ENCODE assay signal across 8 mouse cellular contexts in genomic region chr19:37814089-37815073, GRCm38 (mm10).
DNase-seq lines count a peak whose midpoint lies in the region; ATAC-seq lines count a peak whose summit lies in the region.

No protein-coding gene starts in this region.

- peaks cover 11% of the 10 kb centered on the region for H3K4me1 ChIP-seq in intestine, embryonic 14.5 days (replicated peaks; ENCODE audit: control insufficient read depth, insufficient read depth, low read length)
- H3K4me1 ChIP-seq in liver, embryonic 15.5 days (replicated peaks): no peaks in the 10 kb centered on the region

- H3K4me3 ChIP-seq in intestine, embryonic 14.5 days (ENCODE audit: low read depth, low read length): no peak overlapping the region
- H3K4me3 ChIP-seq in liver, embryonic 15.5 days (replicated peaks): no peak overlapping the region

- H3K4me2 ChIP-seq in intestine, embryonic 14.5 days (ENCODE audit: low read length): peak overlapping the region; percentile 37
- H3K4me2 ChIP-seq in liver, embryonic 15.5 days: peak overlapping the region; percentile 35

- no peak for ATAC-seq in intestine, embryonic 14.5 days (replicated peaks; ENCODE audit: low FRiP score, low TSS enrichment, low read depth)
- no peak for ATAC-seq in liver, embryonic 15.5 days (ENCODE audit: insufficient read depth)
- ATAC-seq in neutrophil, adult 5-6 weeks (ENCODE audit: extremely low read depth, insufficient number of reproducible peaks, low FRiP score, poor library complexity, severe bottlenecking): peak; percentile 48; the same call in 1 of the 2 replicates

- no peaks in the 10 kb centered on the region for H3K27me3 ChIP-seq in intestine, embryonic 14.5 days (replicated peaks; ENCODE audit: control insufficient read depth, insufficient read depth, low read length)
- H3K27me3 ChIP-seq in liver, embryonic 15.5 days: peaks cover 6% of the 10 kb centered on the region; the same call in 1 of the 2 replicates

- peak; percentile 5 for DNase-seq in right cerebral cortex, postnatal 4 days
- DNase-seq in right cerebral cortex, adult 18-20 months: no peak
- peak; percentile 23 to 25 for DNase-seq in gastrocnemius, postnatal 36 days
- peak; percentile 73 for DNase-seq in intestine, embryonic 14.5 days (ENCODE audit: low spot score)
- DNase-seq in c-Kit-positive CD71-positive TER-119-positive erythroid progenitor cells, embryonic 14.5 days (ENCODE audit: low spot score): no peak
- no peak for DNase-seq in right cerebral cortex, postnatal 36 days (ENCODE audit: low spot score in 2 of 2)

- H3K27ac ChIP-seq in intestine, embryonic 14.5 days (ENCODE audit: low read depth): peak overlapping the region; percentile 16; the same call in 1 of the 2 replicates
- H3K27ac ChIP-seq in liver, embryonic 15.5 days (replicated peaks): no peak overlapping the region

- no peaks in the 10 kb centered on the region for H3K9me3 ChIP-seq in intestine, embryonic 14.5 days (ENCODE audit: control insufficient read depth, low read length)
- no peaks in the 10 kb centered on the region for H3K9me3 ChIP-seq in liver, embryonic 15.5 days (replicated peaks)

- no peak overlapping the region for H3K9ac ChIP-seq in intestine, embryonic 14.5 days (ENCODE audit: low read length)
- no peak overlapping the region for H3K9ac ChIP-seq in liver, embryonic 15.5 days

- intact Hi-C loops in gastrocnemius, postnatal 36 days (cut with DNase I): no loop called here

- no peaks in the 10 kb centered on the region for H3K36me3 ChIP-seq in intestine, embryonic 14.5 days (ENCODE audit: control insufficient read depth, insufficient read depth, low read length)
- H3K36me3 ChIP-seq in liver, embryonic 15.5 days (replicated peaks): no peaks in the 10 kb centered on the region

- WGBS in intestine, embryonic 14.5 days: 15% methylated on average over 19 of the region's 19 CpGs
- 14% methylated on average over 19 of the region's 19 CpGs for WGBS in liver, embryonic 15.5 days (ENCODE audit: insufficient replicate concordance)

Comparison
In these comparisons a context has a peak if more than half of its experiments do, and no peak if none do; other contexts are left out.
1. DNase-seq: peak in right cerebral cortex, postnatal 4 days (single experiment), gastrocnemius, postnatal 36 days (2 of 2) and intestine, embryonic 14.5 days (single experiment); none in right cerebral cortex, adult 18-20 months (single experiment), c-Kit-positive CD71-positive TER-119-positive erythroid progenitor cells, embryonic 14.5 days (single experiment) and right cerebral cortex, postnatal 36 days (0 of 2).